Mouse (Mus musculus): ENCODE data around the gene Carm1.

DNA sequence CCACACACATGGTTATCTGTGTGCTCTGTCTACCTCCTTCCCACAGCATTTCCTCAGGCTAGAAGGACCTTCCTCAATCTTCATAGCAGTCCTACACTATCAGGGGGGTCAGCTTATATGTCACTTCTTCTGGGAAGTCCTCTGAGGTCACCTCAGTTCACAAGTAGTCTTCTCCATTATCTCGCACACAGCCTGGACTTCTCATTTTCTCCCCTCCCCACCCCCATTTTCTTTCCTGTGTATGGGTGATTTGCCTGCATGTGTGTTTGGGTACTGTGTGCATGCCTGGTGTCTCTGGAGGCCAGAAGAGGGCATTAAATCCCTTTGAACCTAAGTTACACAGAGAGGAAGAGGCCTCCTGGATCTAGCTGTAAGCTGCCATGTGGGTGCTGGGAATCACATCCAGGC lies 18.8 kb upstream of the Carm1 start:
- TF ChIP-seq POLR2A (IDR thresholded peaks at IDR 0.05; ENCODE audit: low read depth, low read length) (no peak), CTCF (conservative IDR thresholded peaks at IDR 0.05; ENCODE audit: insufficient read depth, insufficient read length, low read depth, low read length) (no peak)
